Mouse (Mus musculus) embryonic facial prominence, embryonic 12.5 days (tissue): Measurements from ENCODE around the gene Dhrs7b. TPM values are rescaled to one million over a fixed set of nuclear protein-coding genes. Genes with fewer than 3 reads are reported as not detected.
A peak's percentile ranks its signal among the peaks of the same experiment; 100 is the strongest.

Experiments
- ATAC-seq: fragments of 200-750 bp; cut with Nextera tagmentation; 2 replicates; pipeline ENCODE4 v1.8.0; 2017; ENCODE audit not compliant: insufficient number of reproducible peaks, insufficient read depth, low FRiP score, low TSS enrichment
- H3K27ac ChIP-seq: fragments of 300-500 bp; sonication (generic); 2 replicates; pipeline ENCODE4 v1.5.1; 2016; ENCODE audit warnings: mild to moderate bottlenecking
- H3K27me3 ChIP-seq: fragments of 300-500 bp; sonication (generic); 2 replicates; pipeline ENCODE4 v1.6.1; 2016; ENCODE audit warnings: mild to moderate bottlenecking, moderate library complexity
- H3K36me3 ChIP-seq: fragments of 300-500 bp; sonication (generic); 2 replicates; pipeline ENCODE4 v1.6.1; 2016; ENCODE audit warnings: mild to moderate bottlenecking
- H3K4me1 ChIP-seq: fragments of 300-500 bp; sonication (generic); 2 replicates; pipeline ENCODE4 v1.6.1; 2016
- H3K4me2 ChIP-seq: fragments of 300-500 bp; sonication (generic); replicated peaks from 2 replicates; pipeline ENCODE4 v1.6.1; 2016; ENCODE audit warnings: mild to moderate bottlenecking, moderate library complexity
- H3K4me3 ChIP-seq: fragments of 300-500 bp; sonication (generic); 2 replicates; pipeline ENCODE4 v1.5.1; 2016; ENCODE audit warnings: mild to moderate bottlenecking
- H3K9ac ChIP-seq: fragments of 300-500 bp; sonication (generic); 2 replicates; pipeline ENCODE4 v1.6.1; 2016; ENCODE audit warnings: mild to moderate bottlenecking, moderate library complexity
- H3K9me3 ChIP-seq: fragments of 300-500 bp; sonication (generic); 2 replicates; pipeline ENCODE4 v1.6.1; 2016; ENCODE audit warnings: mild to moderate bottlenecking, moderate library complexity
- WGBS: fragments of 180-500 bp; shearing (Covaris S2); methylation state at CpG from one replicate; pipeline ENCODE4 v1.1.7; 2016; 5-methylcytosine and 5-hydroxymethylcytosine counted together
- polyA plus RNA-seq: library from polyadenylated mRNA; unstranded; fragments of >200 nt; fragmentation: Nextera tagmentation; extraction: Ambion mirVana; gene quantifications from 2 replicates; pipeline ENCODE4 v1.2.1, GENCODE M21; 2016

The Dhrs7b gene
- 31.9 and 32.3 TPM in 2 replicates for polyA plus RNA-seq

DNA sequence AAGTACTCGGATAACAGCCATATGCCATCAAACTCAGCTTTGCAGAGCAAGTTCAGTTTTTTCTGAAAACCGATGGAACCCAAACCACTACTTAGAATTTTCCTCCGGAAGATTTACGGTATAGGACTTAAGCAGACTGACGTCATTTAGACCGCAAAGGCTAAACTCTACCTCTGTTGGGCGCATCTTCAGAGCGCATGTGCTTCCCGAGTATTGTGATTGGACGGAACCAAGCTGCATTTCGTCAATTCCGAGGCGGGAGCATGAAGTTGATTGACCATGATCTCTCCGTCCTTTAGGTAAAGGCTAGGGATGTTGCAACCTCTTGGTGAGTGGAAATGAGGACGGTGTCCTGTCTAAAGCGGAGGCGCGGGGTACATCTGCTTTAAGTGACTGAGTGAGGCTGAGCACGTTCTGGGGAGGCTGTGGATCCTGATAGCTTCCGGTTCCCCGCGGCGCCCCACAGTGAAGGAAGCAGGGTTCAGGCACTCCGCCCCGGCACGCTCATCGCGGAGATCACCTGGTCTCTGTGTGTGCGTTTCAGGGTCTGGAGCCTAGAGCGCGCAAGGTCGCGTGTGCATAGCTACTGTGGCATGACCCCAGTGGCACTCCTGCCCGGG lies at the start of gene Dhrs7b:
Gene Dhrs7b, plus strand, starts transcription at position 199 of the 620 bp plus-strand sequence.
- Histone ChIP-seq H3K27me3 (no peaks in the 10 kb centered on the region), H3K4me2 (peak within 1 kb of the TSS; percentile 70), H3K4me3 (peak within 1 kb of the TSS; percentile 82), H3K4me1 (peaks cover 6% of the 10 kb centered on the region), H3K27ac (peak within 1 kb of the TSS; percentile 71), H3K9ac (peak within 1 kb of the TSS; percentile 78), H3K36me3 (no peaks in the 10 kb centered on the region), H3K9me3 (no peaks in the 10 kb centered on the region)
- ATAC-seq, result peak; percentile 93
- WGBS, result under 1% methylated on average over 34 of the region's 34 CpGs

GRCm38 (mm10) chr11:60784179-60784922 lies 46.1 kb upstream of the Dhrs7b start:
- no peak for ATAC-seq
- Histone ChIP-seq H3K4me3 (no peak overlapping the region), H3K27me3 (no peaks in the 10 kb centered on the region), H3K9me3 (no peaks in the 10 kb centered on the region), H3K9ac (no peak overlapping the region), H3K4me1 (peaks cover 32% of the 10 kb centered on the region), H3K27ac (no peak overlapping the region), H3K4me2 (no peak overlapping the region), H3K36me3 (peaks cover 82% of the 10 kb centered on the region)
- 88% methylated on average over 8 of the region's 8 CpGs for WGBS

GRCm38 (mm10) chr11:60787595-60787994 lies 42.8 kb upstream of the Dhrs7b start:
- H3K27me3 ChIP-seq, result no peaks in the 10 kb centered on the region
- 71% methylated on average over 1 of the region's 1 CpGs for WGBS
- no peak overlapping the region for H3K4me3 ChIP-seq
- no peak for ATAC-seq
- H3K36me3 ChIP-seq, result peaks cover 80% of the 10 kb centered on the region
- H3K9ac ChIP-seq, result no peak overlapping the region
- H3K27ac ChIP-seq, result no peak overlapping the region
- no peak overlapping the region for H3K4me2 ChIP-seq
- no peaks in the 10 kb centered on the region for H3K4me1 ChIP-seq
- no peaks in the 10 kb centered on the region for H3K9me3 ChIP-seq

DNA sequence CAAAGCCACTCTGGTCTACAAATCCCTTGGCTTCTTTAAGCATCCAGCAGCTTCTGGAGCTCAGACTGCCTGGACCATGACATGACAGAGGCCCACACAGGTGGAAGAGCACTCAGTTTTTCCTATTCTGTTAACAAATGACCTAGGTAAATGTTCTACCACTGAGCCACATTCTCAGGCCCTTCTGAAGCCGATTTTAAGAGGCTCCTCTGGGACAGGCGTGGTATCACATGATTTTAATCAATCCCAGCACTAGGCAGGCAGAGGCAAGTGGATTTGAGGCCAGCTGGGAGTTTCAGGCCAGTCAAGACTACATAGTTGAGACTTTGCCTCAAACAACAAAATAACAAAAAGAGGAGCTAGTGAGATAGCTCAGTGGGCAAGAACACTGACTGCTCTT lies 40.0 kb upstream of the Dhrs7b start:
- Histone ChIP-seq H3K4me3 (no peak overlapping the region), H3K36me3 (peaks cover 76% of the 10 kb centered on the region), H3K9ac (no peak overlapping the region), H3K27me3 (no peaks in the 10 kb centered on the region), H3K27ac (no peak overlapping the region), H3K4me1 (no peaks in the 10 kb centered on the region), H3K4me2 (no peak overlapping the region), H3K9me3 (no peaks in the 10 kb centered on the region)
- 51% methylated on average over 2 of the region's 2 CpGs for WGBS
- no peak for ATAC-seq

- Histone ChIP-seq H3K4me2 (no peak overlapping the region), H3K9ac (no peak overlapping the region), H3K4me3 (no peak overlapping the region), H3K27me3 (no peaks in the 10 kb centered on the region), H3K27ac (no peak overlapping the region), H3K9me3 (no peaks in the 10 kb centered on the region), H3K4me1 (no peaks in the 10 kb centered on the region), H3K36me3 (peaks cover 65% of the 10 kb centered on the region)
- 90% methylated on average over 11 of the region's 11 CpGs for WGBS
- ATAC-seq, result no peak
Measured at GRCm38 (mm10) chr11:60796342-60796741, 34.1 kb upstream of the Dhrs7b start.

GRCm38 (mm10) chr11:60799977-60800376 lies 30.5 kb upstream of the Dhrs7b start:
- no peaks in the 10 kb centered on the region for H3K27me3 ChIP-seq
- no peak overlapping the region for H3K4me2 ChIP-seq
- H3K9me3 ChIP-seq, result no peaks in the 10 kb centered on the region
- WGBS, result 87% methylated on average over 4 of the region's 4 CpGs
- H3K9ac ChIP-seq, result no peak overlapping the region
- H3K4me1 ChIP-seq, result no peaks in the 10 kb centered on the region
- H3K4me3 ChIP-seq, result no peak overlapping the region
- no peak overlapping the region for H3K27ac ChIP-seq
- ATAC-seq, result no peak
- H3K36me3 ChIP-seq, result peaks cover 44% of the 10 kb centered on the region

DNA sequence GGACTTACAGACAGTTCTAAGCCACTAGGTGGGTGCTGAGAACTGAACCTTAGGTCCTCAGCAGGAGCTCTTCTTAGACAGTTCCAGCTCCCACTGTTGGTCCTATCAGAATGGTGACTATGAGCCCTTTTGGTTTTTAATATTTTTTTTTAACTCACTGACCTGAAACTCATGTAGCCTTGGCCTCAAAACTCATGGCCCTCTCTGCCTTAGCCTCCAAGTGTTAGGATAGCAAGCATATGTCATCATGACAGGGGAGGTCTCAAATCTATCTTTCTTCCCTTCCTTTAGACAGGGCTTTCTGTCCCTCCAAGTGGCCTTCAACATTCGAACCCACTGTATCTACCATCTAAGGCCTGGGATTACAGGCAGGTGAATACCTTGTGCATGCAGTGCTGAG lies 29.5 kb upstream of the Dhrs7b start:
- 83% methylated on average over 1 of the region's 1 CpGs for WGBS

DNA sequence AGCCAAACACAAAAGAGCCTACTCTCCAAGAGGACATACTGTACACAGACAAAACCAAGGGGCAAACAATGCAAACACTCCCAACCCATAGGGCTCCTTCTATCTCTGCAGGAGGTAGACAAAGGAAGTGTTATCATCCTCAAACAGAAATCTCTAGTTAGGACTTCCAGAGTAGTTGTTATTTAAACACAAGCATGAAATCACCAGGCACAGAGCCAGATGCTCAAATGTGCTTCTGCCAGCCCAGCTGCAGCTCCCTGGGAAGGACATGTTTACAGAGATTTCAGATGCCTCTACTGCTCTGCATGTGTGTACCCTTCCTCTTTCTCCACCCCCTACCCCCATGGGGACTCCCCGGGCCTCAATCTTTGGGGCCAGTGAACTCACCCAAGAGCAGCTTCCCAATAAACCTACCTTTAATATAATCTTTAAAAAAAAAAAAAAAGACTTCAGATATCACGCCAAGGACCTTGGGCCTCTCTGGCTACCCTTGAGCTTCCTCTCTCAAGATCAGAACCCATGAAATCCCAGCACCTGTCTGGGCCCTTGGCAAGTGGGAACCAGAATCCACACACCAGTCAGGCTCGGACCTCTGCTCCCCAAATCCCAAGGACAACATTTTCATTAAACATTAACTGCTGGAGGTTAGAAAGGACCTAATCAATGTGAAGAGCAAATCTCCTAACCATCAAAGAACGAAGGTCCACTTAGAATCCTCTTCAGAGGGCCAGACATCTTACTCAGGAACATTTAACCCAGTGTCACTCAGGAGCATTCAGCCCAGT lies 22.0 kb upstream of the Dhrs7b start:
- Histone ChIP-seq H3K36me3 (no peaks in the 10 kb centered on the region), H3K4me2 (no peak overlapping the region), H3K27me3 (no peaks in the 10 kb centered on the region), H3K9me3 (no peaks in the 10 kb centered on the region), H3K9ac (no peak overlapping the region), H3K4me1 (peaks cover 11% of the 10 kb centered on the region), H3K4me3 (no peak overlapping the region), H3K27ac (no peak overlapping the region)
- 81% methylated on average over 4 of the region's 4 CpGs for WGBS
- ATAC-seq, result no peak

More for the DNA sequence above, 29.5 kb upstream of the Dhrs7b start:
- no peak overlapping the region for H3K27ac ChIP-seq
- H3K9me3 ChIP-seq, result no peaks in the 10 kb centered on the region
- no peaks in the 10 kb centered on the region for H3K27me3 ChIP-seq
- ATAC-seq, result no peak
- no peak overlapping the region for H3K4me3 ChIP-seq
- no peak overlapping the region for H3K9ac ChIP-seq
- no peak overlapping the region for H3K4me2 ChIP-seq
- no peaks in the 10 kb centered on the region for H3K4me1 ChIP-seq
- peaks cover 42% of the 10 kb centered on the region for H3K36me3 ChIP-seq

DNA sequence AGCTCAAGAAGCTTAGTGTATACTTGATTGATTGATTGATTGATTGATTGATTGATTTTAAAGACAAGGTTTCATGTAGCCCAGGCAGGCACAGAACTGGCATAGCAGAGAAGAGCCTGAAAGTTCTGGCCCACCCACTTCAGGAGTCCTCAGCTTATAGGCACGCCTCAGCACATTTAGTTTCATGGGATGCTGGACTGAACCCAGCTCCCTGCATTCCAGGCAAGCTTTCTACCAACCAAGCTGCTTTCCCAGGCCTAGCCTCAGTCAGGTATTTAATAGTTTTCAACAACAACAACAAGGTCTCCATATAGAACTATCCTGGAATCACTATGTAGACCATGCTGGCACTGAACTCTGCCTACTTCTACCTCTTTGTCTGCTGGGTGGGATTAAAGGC lies 20.9 kb upstream of the Dhrs7b start:
- H3K27me3 ChIP-seq, result no peaks in the 10 kb centered on the region
- H3K9ac ChIP-seq, result peak overlapping the region; percentile 49; the same call in 1 of the 2 replicates
- 48% methylated on average over 1 of the region's 1 CpGs for WGBS
- H3K27ac ChIP-seq, result no peak overlapping the region
- ATAC-seq, result no peak
- H3K4me2 ChIP-seq, result peak overlapping the region; percentile 76
- H3K9me3 ChIP-seq, result no peaks in the 10 kb centered on the region
- H3K36me3 ChIP-seq, result no peaks in the 10 kb centered on the region
- H3K4me1 ChIP-seq, result peaks cover 11% of the 10 kb centered on the region
- H3K4me3 ChIP-seq, result peak overlapping the region; percentile 50; the same call in 1 of the 2 replicates

DNA sequence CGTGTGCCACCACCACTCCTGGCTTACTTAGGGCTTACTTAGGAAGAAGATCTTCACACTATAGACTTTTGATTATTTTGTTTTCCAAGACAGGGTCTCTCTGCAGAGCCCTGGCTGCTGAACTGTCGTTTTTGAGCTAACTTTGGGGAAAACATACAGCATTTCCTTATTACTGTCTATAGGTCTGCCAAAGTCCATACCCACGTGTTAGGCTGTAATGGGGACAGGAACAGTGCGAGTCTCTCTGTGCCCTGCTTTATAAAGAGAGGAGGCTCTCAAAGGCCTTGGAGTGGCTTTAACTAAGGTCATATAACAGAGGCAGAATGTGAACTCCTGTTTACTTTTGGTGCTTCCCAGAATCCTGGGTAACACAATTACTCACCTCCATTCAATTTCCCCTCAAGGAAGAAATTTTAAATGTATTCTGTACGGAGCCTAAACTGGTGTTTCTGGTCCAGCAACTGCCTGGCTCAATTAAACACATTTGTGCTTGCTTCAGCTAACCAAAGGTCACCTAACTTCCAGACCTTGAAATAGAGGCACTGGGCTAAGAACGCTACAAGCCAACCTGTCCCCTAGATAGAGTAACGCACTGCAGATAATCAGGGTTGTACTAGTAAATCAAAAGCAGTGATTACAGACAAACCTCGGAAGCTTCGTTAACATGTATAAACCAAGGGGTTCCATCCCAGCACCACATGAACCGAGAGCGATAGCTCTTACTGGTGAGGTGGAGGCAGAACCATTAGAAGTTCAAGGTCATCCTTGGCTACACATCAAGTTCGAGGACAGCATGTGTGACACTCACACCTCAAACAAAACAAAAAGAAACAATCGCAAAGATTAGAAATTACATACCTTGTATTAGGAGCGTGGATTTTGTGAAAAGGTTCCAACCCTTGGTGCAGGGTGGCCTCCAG lies 20.1 kb upstream of the Dhrs7b start:
- ATAC-seq, result no peak
- no peaks in the 10 kb centered on the region for H3K9me3 ChIP-seq
- peak overlapping the region; percentile 76 for H3K4me2 ChIP-seq
- no peak overlapping the region for H3K27ac ChIP-seq
- H3K4me3 ChIP-seq, result peak overlapping the region; percentile 50
- WGBS, result 11% methylated on average over 14 of the region's 14 CpGs
- H3K4me1 ChIP-seq, result peaks cover 11% of the 10 kb centered on the region
- no peaks in the 10 kb centered on the region for H3K27me3 ChIP-seq
- H3K36me3 ChIP-seq, result no peaks in the 10 kb centered on the region
- peak overlapping the region; percentile 49 for H3K9ac ChIP-seq

- Histone ChIP-seq H3K27me3 (no peaks in the 10 kb centered on the region), H3K4me2 (peak overlapping the region; percentile 76), H3K27ac (no peak overlapping the region), H3K9me3 (no peaks in the 10 kb centered on the region), H3K9ac (peak overlapping the region; percentile 49), H3K4me1 (peaks cover 11% of the 10 kb centered on the region), H3K36me3 (no peaks in the 10 kb centered on the region), H3K4me3 (peak overlapping the region; percentile 50)
- under 1% methylated on average over 29 of the region's 29 CpGs for WGBS
- ATAC-seq, result peak; percentile 97
Measured at GRCm38 (mm10) chr11:60811054-60811460, 19.4 kb upstream of the Dhrs7b start.
